Mouse (Mus musculus) frontal cortex, adult 2 months (tissue): ENCODE data around the gene Mob1a. TPM values are rescaled to one million over a fixed set of nuclear protein-coding genes. Genes with fewer than 3 reads are reported as not detected.

Source experiments
- DNase-seq, 2 experiments: peaks; one replicate each; pipeline ENCODE4 v3.0.0; 2022; ENCODE audit warnings: low spot score in 1 of 2; ENCODE audit errors: extremely low spot score in 1 of 2
- polyA plus RNA-seq: library from polyadenylated mRNA; depleted of rRNA; stranded (reverse); fragments of >200 nt; gene quantifications from 2 replicates; pipeline ENCODE4 v1.2.3, GENCODE M21; 2012; rRNA removed

Mob1a gene
- polyA plus RNA-seq: 16.3 and 19.2 TPM in 2 replicates

DNA sequence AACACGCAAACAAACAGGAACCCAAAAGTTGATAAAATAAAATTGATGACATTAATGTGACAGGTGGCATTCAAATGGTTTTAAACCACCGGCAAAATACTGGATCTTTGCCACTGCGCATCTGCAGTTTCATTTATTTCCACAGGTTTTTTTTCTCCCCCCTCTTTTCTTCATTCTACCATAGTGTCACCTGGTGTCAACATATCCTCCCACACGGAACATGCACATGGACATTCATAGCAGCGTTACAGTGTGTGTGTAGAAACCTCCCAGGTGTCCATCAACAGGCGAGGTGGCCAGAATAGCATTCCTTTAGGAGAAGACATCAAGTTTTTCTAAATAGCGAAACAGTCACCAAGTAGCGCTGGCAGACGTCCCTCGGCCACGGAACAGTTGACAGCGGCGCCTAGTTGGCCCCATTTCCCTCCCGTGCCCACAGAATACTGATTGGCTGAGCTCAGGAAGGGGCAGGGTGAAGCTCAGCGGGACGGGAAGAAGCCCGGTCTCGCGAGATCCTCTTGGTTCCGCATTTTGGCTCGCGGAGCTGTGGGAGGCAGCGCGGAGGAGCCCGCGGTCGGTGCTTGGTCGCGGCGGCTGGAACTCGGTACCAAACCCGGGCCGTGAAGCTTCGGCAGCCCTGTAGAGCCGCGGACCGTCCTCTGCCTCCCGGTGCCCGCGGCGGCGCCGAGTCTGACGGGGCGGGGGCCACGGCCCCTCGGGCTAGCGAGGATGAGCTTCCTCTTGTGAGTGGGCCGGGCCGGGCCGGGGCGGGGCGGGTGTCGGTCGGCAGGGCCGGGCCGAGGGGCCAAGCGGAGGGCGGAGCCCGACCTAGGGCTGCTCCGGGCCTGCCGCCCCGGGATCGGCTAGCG is at the start of gene Mob1a, which contains the start of gene Mthfd2:
Gene Mob1a, plus strand, starts transcription at position 492 of the 869 bp plus-strand sequence.
Gene Mthfd2, minus strand, starts transcription at position 384 of the 869 bp plus-strand sequence.
- DNase-seq: peak; percentile 92 to 95

DNA sequence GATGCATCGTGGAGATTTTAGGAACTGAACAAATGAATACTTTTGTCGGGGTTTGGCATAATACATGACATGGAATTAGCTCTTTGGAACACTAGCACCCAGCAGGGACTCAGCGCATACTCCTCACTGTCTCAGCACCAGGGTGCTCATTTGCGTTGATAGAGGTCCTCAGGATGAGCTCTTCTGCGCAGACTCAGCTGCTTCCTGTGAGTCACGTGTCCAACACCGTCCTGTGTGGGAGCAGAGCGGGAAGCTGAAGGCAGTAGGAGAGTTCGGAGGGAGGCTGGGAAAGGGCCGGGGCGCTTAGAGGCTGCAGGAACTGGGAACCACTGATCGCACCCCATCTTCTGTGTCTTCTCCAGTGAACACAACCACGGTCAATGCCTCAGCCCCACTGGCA is 48.7 kb upstream of the Mob1a start:
- no peak for DNase-seq

DNA sequence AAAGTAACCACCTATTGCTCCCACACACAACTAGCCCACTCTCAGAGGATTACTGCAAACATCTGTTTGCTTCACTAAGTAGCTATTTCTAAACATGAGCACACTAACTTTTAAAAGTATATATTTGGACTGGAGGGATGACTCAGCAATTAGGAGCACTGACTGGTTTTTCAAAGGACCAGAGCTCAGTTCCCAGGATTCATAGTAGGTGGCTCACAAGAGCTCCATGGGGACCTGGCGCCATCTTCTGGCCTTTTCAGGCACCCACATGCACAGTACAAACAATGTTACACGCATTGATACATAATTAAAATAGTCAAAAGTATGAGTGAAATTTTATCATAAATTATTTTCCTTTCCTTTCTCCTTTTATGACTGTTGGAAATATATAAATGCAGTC is 46.9 kb upstream of the Mob1a start:
- peak in 1 of 2 experiments; percentile 16 for DNase-seq

DNA sequence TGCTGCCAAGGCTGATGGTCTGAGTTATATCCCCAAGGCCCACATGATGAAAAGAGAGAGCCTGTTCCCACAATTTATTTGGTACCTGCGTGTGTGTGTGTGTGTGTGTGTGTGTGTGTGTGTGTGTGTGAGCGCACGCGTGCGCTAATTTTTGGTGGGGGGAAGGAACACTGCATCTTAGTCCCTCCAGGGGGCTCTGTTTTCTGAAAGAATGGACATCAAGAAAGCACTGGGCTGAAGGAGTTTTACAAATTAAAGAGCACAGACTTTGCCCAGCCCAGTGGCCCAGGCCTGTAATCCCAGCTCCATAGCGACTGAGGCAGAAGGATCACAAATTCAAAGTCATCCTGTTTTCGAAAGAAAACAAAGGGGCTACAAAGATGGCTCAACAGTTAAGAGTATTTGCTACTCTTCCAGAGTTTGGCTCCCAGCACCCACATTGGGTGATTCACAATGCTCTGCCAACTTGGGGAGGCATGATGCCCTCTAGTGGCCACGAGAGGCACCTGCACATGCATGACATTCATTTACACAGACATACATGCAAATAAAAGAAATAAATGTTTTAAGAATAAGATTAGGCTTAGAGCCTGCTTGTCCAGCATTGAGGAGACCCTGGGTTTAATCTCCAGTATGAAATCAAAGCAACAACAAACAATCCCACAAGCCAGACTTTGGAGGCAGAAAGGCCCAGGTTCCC is 45.4 kb upstream of the Mob1a start:
- DNase-seq: no peak

DNA sequence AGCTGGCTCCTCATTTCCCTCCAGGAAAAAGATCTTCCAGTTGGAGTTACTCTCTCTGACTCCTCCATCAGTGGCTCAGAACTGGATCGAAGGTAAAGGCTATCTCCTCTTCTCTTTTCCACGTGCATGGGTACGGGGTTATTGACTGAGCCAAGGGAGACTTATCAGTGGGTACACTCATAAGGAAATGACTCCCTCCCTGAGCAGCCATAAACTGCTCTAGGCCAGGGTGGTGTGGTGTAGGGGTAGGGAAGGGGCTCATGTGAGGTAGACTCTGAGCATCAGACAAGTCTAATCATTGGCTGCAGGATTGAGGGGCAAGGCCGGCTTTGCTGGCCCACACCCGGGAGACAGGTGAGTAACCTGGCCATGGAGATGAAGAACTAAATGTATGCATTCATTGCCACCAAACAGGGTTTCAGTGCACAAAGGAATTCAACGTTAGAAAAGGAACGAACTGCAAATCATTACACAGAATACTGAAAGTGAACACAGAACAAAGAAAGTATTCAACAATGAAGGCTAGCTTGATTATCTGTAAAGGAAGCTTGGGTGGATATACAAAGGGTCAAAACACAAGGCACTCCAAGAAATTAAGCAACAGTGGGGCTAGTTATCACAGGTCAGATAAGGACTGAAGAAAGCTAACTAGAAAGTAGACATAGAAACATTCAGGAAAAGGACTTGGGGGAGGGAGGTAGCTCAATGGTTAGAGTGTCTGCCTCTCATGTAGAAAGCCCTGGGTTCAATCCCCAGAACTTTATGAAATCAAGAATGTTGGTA is 25.2 kb upstream of the Mob1a start:
- DNase-seq: no peak

DNA sequence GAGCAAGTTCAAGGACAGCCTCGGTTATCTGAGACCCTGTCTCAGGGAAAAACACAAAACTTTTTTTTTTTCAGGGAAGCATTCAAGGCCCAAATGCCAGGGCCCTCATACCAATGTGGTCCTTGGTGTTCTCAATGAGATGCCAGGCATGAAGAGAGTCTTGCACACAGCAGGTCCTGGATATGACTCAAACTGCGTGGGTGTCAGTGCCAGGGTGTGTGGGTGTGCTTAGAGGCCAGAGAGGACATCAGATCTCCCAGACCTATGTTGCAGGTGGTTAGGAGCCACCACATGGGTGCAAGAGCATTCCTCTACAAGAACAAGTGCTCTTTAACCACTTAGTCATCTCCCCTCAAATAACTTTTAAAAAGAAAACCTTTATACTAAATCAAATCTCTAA is 24.5 kb upstream of the Mob1a start:
- no peak for DNase-seq

DNA sequence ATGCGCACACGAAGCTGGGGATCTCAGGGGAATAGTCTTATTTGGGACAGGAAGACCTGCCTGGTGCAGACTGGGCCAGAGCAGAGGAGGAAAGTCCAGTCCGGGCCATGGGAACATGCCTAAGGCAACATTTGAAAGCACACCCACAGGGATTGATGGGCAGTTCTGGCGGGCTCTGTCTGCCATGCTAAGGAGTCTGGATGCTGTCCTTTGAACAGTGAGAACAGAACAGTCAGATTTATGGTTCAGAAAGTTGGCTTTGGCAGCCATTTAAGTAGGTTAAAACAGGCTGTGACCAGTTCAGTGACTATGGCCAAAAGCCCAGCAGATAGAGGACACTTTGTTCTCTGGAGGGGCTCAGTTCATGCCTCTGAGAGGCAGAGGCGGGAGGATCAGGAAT is 23.6 kb upstream of the Mob1a start:
- DNase-seq: no peak

DNA sequence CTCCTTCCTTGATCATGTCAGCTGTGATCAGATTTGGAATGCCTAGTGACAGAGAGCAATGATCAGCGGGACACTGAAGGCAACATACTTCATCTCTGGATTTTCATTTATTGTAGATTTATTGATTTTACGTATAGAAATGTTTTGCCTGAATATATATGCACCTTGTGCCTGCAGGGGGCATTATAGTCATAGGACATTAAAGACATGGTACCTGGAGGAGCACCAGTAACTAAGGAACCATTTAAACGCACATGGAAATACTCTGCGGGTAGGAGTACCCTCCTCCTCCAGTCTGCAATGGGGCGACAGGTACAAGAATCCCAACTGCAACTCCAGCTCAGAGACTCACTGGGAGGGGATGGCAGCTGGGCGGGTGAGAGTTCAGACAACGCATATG is 16.8 kb upstream of the Mob1a start:
- no peak for DNase-seq

DNA sequence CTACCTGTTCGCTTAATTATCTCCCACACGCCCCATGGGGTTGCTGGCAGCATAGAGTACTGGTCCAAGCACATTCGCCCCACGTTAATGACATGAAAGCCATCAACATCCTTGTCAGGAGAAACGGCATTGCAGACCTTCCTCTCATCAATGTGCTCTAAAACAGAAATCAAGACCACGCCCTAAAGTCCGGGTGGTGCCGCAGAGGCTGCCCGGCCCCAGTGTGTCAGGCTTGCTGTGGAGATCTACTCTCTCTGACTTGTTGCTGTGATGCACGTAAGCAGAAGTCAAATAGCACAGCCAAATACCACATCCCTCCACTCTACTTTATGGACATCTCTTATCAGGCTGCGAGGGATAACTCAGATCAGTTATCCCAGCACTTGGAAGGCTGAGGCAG is 14.6 kb upstream of the Mob1a start:
- no peak for DNase-seq

DNA sequence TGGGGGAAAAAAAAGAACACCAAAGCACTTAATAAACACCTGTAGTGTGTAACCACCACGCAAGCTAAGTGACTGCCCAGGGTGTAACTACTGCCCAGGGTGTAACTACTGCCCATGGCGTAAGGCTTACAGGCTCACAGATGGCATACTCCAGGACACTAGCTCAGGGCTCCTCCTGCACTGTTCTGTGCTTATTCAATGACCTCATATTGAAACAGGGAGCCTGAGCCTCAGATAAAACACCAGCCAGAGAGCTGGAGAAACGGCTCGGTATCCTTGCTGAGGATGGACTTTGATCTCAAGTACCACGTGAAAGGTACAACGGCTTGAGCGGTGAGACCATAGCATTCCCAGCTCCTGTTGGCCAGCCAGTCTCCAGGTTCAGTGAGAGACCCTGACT is 13.8 kb upstream of the Mob1a start:
- DNase-seq: no peak

DNA sequence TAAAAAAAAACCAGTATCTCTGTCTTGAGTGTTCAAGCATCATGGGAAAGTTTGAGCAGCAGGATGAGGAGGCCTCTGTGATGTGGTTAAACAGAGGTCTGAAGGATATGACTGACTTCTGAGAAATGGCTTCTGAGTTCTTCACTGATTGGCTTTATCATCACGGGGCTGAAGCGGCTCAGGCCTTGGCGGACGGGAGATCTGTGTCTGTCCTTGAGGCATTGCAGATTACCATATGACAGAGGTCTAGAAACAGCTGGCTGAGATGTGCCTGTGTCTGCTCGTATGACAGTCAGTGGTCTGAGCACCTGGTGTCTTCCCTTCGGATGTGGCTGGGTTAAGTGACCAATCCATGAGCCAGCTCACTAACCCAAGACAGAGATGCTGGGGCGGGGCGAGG is 13.3 kb upstream of the Mob1a start:
- DNase-seq: no peak

DNA sequence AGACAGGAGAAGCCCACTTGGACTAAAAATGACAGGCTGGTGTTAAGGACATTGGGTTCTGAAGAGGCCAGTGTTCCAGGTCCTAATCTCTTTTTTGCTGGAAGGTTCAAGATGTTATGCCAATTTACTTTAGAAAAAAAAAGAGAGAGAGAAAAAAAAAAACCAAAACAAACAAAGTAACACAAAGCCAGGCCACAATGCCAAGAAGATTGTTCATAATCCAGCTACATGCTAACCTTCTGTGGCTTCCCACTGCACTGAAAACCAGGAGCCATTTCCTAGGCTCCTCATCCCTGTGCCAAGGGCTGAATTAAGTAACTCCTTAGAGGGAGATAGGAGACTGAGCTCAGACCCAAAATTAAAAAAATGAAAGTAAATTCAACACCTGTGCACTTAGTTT is 10.5 kb upstream of the Mob1a start:
- DNase-seq: no peak

DNA sequence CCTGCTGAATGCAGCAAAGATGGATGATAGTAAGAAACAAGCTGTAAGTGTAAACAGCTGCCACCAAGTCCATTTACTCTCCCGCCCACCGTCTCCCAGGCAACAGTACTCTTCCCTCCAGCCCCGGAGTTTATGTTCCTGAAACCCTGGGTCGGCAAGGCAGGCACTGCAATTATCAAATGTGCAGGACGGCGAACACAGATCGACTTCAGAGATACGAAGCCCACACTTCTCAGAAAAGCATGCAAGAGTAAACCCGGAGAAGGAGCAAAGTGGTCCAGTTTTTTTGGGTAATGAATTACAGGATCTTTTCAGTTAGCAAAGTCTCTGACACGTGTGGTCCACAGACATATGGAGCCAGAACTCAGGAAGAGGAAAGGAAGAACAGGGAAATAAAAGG is 9.8 kb upstream of the Mob1a start:
- DNase-seq: peak in 1 of 2 experiments; percentile 20

DNA sequence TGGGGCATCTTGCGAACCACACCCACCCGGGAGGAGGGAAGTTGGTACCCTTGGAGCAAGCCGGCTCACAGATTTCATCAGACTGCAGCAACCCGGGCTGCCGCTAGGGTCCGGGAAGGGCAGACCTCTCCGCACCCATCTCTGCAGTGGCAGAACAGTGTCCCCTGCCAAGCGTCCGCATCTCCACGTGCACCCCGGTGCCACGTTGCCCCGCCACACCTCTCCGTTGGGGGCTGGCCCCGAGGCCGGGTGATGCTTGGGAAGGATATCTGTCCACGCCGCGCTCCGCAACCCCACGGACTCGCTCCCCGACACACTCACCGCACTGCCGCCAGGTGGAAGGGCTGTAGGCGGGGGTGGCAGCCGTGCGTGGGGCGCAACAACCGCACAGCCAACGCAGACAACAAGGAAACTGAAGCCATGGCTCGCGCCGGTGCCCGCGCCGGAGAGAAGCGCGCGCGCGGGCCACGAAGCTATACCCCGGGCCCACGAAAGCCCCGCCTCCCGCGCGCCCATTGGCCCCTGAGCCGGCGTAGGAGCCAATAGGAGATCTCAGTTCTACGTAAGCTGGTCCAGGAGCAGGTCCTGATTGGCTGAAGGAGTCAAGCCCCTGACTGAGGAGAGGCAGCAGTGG is 8.6 kb upstream of the Mob1a start:
- DNase-seq: peak; percentile 84 to 94

DNA sequence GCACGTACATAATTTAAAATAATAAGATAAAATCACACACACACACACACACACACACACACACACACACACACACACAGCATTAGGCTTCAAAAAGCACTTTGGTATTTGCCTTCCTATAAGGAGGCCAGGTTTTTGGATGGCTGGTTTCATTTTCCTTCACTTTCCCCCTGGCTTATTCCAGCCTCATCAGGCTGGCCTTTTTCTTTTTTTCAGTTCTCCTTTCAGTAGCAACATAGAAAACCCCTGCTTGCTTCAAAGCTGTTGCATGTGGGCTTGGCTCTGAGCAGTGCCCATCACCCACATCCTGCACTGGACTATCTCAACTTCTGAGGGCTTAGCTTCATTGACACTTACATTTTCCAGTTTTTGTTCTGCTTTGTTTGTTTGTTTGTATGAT is 3.9 kb upstream of the Mob1a start:
- no peak for DNase-seq

DNA sequence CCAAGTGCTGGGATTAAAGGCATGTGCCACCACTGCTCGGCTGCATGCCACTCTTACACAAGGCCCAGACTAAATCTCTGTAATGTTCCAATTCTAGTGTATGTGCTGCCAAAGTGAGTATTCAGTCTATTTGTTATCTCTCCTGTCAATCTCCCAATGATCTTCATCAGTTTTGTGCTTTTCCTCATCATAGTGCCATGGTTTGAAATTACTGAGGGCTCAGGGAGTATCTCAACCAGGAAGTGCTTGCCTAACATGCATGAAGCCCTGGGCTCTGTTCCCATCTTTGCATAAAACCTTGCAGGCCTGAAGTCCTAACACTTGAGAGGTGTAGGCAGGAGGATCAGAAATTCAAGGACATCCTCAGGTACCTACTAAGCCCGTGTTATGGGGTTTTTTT is 3.0 kb upstream of the Mob1a start:
- no peak for DNase-seq

DNA sequence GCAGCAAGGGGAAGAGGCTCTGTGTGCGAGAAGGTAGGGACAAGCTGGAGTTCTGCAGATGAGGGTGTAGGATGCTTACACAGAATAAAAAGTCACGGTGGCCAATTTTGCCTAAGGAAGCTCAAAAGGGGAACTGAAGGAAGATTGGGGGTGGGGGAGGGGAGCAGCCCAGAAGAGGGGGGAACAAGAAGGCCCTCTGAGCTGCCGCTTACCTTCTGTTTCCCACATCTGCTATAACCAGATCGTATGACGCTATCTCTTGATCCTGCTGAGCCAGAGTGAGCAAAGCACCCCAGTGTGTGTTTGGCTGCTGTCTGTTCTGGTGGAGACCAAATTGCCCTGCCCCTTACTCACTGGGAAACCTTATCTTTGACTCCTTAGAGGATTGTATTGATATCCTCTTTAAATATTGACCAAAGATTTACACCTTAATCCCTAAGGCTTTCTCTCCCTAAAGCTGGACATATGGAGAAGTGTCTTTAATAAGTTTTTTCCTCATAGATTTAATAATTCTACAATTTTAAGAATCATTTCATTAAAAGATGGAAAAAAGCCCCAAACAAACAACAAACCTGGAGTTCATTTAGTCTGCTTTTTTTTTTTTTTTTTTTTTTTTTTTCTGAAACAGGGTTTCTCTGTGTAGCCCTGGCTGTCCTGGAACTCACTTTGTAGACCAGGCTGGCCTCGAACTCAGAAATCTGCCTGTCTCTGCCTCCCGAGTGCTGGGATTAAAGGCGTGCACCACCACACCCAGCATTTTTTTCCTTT is 2.0 kb upstream of the Mob1a start:
- DNase-seq: no peak

DNA sequence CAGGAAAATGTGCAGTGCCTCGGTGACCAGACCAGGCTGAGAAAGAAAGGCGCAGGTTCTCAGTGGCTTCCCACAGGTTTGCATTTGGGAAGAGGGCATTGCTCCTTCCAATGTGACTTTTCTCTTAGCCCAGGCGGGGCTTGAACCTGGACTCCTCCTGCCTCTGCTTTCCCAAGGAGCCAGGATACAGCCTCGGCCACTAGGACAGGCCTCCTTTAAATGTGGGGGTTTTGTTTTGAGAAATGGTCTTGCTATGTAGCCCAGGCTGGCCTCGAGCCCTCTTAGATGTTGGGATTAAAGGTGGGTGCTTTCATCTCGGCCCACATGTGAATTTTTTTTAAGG is 549 bp downstream of the Mob1a start:
- DNase-seq: no peak

DNA sequence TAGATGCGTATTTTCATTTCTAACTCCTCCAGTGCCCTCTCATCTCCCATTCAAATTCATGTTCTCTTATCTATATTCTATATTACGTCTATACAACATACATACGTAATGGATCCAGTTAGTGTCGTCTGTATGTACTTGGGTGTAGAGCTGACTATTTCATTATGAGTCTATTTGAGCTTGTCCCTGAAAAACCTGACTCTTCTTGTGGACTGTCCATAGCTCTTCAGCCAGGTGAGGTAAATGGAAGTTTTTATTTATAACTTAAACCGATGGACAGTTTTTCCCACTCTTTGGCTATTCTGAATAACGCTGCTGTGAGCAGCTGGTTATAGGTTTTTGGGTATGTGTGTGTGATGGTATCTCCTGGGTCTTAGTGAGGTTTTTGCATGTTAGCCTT is 945 bp downstream of the Mob1a start:
- DNase-seq: no peak

DNA sequence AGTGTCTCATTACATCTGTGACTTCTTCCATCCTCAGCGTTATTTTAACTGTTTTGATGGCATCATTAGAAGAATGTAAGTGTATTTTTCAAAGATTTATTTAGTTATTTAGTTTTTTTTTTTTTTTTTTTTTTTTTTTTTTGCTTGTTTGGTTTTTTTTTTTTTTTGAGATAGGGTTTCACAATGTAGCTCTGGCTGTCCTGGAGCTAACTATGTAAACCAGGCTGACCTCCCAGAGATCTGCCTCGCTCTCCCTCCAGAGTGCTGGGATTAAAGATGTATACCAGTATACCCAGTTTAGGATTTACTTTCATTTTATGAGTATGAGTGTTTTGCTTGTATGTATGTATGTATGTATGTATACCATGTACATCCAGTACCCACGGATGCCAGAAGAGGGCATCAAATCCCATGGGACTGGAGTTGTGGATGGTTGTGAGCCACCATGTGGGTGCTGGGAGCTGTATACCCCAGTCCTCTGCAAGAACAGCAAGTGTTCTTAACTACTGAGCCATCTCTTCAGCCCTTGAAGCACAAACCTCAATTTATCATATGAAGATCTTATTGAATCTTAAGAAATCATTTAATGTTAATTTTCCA is 1.9 kb downstream of the Mob1a start:
- DNase-seq: no peak
